Mouse (Mus musculus) subcutaneous adipose tissue, adult 2 months (tissue): ENCODE results near the gene Tgfbr3l. TPM values are rescaled to one million over a fixed set of nuclear protein-coding genes. Genes with fewer than 3 reads are reported as not detected.

ENCODE experiments used
- polyA plus RNA-seq: library from polyadenylated mRNA; depleted of rRNA; stranded (reverse); fragments of >200 nt; gene quantifications from 2 replicates; pipeline ENCODE4 v1.2.3, GENCODE M21; 2012; ENCODE audit warnings: low replicate concordance; rRNA removed

Gene Tgfbr3l
- polyA plus RNA-seq: 19.0 and 49.3 TPM in 2 replicates

DNA sequence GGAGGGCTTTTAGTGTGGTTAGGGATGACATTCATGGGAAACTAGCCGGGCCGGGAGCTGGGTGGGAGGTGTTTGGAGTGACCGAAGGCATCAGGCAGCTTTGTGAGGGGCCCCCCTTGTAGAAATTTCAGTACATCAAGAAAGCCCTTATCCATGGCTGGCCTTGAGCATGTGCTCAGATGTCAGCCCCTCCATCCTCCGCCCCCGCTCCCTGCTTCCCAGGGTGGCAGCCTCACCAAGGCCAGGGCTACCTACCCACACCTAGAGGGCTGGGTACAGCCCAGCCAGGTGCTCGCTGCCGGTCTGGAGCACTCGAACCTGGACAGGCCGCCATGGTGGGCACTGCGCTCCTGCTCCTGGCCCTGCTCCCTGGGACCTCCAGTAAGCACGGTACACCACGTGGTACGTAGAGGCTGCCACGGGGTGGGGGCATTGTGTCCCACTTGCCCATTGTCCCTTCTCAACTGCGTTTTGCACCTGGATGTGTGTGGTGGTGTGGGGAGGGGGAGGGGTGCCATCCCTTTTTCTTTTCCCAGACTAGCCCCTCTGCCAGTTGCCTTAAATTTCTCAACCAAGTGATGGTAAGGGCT lies at the start of gene Tgfbr3l:
Gene Tgfbr3l (plus strand): TSS at position 264 of the 590 bp plus-strand sequence.

DNA sequence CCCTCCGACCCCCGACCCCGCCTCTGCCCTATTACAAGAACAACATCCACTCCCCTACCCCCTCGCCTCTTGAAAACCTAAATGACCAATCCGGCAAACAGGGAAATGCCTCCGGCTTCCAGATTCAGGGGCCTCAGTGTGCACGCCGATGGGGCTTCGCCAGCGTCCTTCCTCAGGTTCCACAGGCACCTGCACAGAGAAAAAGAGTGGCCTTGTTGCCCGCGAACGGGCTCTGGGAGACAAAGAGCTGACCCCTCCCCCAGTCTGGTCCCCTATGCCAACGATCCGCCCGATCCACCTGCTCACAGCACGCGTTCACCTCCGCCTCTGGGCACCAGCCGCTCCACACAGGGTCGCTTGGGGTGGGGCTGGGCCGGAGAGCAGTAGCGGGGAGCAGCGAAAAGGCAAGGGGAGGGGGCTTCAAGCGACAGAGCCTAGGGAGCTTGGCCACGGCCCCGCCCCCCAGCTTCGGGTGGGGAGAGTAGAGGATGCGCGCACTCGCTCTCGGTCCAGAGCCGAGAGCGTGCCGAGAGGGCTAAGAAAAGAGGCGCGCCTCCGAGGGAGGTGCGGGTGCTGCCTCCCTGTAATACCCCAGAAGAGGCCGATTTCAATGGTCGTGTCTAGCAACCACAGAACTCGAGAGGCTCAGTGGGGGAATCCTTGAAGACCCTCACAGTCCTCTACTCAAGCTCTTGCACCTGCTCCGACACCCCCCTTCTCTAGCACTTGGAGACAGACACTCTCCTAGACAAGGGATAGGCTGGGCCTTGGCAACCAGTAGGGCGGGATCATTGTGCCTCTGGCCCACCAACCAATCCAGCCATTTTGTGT lies 31.0 kb upstream of the Tgfbr3l start, which contains the start of gene Prr36:
Gene Prr36 (minus strand): TSS at position 669 of the 831 bp plus-strand sequence.

DNA sequence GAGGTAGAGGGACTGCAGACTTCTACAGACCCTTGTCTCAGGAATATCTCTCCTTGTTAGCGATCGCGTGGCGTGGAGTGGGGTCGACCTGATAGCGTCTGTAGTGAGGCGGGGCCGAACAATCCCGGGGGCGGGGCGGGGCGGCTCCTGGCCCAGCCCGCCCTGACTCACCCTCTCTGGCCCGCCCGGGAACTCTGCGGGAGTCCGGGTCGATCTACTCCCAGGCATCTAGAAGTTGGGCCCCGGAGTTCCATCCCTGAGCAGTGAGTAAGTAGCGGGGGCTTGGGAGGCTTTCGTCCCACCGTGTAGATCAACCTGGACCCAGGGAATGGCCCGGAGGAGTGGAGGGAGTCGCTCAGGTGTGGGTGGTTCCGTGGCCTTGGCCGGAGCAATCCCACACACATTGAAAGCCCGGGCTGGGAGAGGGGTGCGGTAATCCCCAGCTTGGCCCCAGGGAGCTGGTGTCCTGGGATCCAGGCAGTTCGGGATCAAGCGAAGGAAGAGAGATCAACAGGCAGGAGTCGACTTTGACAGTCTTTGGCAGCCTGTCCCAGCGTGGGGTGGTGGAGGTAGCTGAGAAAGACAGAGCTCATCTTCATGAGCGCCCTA lies 21.2 kb upstream of the Tgfbr3l start, which contains the start of gene Lrrc8e:
Gene Lrrc8e (plus strand): TSS at position 89 of the 609 bp plus-strand sequence.

DNA sequence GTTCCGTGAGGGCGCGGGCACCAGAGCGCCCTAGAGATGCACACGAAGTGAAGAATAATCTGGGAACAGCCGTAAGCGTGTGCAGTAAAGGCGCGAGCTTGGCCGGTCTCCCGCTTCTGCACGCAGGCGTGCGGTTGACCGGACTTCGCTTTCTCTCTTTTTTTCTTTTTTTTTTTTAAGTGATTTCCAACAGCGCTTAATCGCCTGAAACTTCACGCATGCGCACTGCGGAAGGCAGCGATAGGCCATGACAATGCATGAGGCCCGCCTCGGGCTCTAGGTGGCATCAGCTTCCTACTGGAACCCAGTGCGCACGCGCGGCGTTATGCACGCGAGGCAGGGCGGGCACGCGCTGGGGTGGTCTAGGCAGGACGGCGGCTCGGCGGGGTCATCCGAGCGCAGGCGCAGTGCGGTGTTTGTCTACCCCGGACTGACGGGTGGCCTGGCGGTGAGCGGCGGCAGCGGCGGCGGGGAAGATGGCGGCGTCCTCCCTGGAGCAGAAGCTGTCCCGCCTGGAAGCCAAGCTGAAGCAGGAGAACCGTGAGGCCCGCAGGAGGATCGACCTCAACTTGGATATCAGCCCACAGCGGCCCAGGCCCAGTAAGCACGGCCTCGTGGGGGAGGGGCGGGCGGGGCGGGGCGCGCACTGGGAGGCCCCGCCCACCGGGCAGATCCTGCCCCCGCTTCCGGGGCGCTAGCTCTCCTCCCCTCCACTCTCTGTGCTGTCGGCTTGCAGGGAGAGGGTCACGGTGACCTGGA lies 9.4 kb upstream of the Tgfbr3l start, which contains the start of the genes Map2k7 and Gm49320:
Gene Map2k7 (plus strand): TSS at position 307 of the 759 bp plus-strand sequence.
Gene Gm49320 (plus strand): TSS at position 432 of the 759 bp plus-strand sequence.

DNA sequence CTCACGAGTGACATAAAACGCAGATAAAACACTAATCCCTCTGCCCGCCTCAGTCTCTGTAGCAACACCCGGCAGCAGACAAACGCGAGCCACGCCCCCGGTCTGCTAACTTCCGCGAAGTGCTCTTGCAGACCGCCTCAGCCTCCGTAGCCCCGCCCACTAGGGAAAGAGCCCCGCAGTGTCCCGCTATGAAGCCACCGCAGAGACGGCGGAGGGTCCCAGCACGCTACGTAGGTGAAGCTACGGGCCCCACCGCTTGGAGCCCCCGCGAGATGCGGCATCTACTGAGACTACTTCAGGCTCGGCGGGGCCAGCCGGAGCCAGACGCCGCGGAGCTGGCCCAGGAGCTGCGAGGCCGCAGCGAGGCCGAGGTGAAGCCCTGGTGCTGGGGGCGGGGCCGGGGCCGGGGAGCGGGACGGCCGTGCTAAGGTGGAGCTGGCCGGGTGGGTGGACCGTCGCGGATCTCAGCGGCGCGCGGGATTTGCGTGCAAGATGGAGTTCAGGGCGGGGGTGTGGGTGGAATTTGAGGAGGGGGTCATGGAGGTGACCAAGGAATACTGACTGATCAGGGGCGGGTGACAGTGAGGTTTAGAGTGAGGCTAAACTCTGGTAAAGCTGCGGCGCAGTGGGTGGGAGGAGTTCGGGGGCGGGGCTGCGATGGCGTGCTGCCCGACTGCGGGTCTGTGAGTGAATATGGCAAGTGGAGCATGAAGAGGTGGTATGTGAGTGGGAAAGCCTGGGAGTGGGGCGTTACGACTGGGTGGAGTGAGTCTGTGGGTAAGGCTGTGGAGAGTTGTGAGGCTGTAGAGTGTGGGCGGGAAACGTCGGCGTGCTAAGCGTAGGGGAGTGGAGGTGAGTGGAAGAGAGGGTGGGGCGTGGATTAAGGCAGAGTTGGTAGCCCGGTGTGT lies 5.2 kb downstream of the Tgfbr3l start, which contains the start of gene Snapc2:
Gene Snapc2 (plus strand): TSS at position 147 of the 908 bp plus-strand sequence.

DNA sequence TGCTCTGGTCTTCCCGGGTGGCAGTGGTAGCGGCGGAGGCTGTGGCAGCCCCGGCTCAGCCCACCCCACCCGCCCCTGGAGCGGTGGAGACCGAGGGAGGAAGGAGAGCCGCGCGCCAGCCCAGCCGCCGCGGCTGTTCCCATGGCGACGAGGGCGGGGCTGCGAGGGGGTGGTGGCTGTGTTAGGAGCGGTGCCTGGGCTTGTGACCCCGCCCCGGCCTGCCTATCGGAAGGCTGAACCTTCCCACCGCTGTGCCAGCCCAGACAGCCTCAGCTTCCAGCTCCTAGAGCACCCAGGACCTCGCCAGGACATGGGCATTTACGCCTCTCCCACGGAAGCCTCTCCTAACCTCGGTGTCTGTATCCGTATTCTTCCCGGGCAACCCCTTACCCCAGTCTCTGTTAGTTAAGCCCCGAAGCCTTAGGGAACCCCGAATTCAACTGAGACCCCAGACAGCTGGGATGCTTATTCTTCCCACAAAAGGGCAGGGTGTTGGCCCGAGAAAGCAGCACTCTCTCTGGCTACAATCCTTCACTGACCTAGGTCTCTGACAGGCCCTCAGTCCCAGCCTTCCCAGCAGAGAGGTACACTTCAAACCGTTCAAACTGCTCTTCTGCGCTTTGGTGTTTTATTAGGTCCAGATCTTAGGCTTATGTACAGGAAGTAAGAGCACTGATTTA lies 11.3 kb downstream of the Tgfbr3l start, which contains the start of gene Ctxn1:
Gene Ctxn1 (minus strand): TSS at position 150 of the 680 bp plus-strand sequence.

DNA sequence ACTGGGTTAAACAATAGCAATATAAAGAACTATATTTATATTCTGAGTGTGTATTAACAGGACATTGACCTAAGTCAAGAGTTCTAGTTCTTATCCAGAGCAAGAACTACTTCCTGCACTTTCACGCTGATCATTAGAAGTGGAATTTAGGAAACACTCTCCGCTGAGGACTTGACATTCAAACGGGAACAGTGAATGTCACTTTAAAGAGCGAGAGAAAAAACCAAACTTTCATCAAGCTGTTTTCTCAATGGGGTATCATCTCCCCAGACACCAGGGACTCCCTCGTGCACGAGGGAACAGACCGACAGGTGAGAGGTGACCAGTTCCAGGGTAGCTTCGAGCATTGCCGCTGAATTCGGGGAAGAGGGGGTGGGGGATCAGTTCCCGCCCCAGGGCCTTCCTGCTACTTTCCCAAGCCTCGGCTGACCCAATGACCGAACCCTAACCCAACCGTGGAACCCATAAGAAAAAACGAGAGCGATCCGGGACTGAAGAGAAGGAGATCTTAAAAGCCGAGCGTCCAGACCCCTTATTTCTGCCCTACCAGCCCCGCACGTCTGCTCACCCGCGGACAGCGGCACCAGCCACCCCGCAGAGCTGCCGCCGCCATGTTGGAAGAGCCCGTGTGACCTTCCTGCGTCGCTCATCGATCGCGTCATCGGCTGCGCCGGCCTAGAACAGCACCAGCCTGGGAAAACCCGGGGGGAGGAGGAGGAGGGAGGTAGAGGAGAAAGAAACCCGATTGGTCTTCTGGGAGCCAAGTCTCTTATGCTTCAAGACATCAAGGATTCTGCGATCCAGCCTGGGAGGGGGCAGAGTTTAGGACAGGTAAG lies 27.5 kb downstream of the Tgfbr3l start, which contains the start of gene Timm44:
Gene Timm44 (minus strand): TSS at position 639 of the 836 bp plus-strand sequence.

Other genes starting within 250 kb of the Tgfbr3l start
- 40.2 and 44.0 TPM in 2 replicates for gene Cd209f, start 142.4 kb upstream of the Tgfbr3l start, polyA plus RNA-seq
- gene Cd209g, start 114.1 kb upstream of the Tgfbr3l start, polyA plus RNA-seq: 29.4 and 31.4 TPM in 2 replicates
- gene Evi5l, start 81.6 kb upstream of the Tgfbr3l start, polyA plus RNA-seq: 36.9 and 46.0 TPM in 2 replicates
- 0.10 and 0.60 TPM in 2 replicates for gene Prr36, start 30.8 kb upstream of the Tgfbr3l start, polyA plus RNA-seq
- gene Lrrc8e, start 21.4 kb upstream of the Tgfbr3l start, polyA plus RNA-seq: 0.06 and 3.7 TPM in 2 replicates
- 36.9 and 52.9 TPM in 2 replicates for gene Map2k7, start 9.5 kb upstream of the Tgfbr3l start, polyA plus RNA-seq
- gene Gm49320, start 9.3 kb upstream of the Tgfbr3l start, polyA plus RNA-seq: 2.6 and 4.2 TPM in 2 replicates
- gene Snapc2, start 4.9 kb downstream of the Tgfbr3l start, polyA plus RNA-seq: 36.6 and 80.9 TPM in 2 replicates
- 11.7 and 195 TPM in 2 replicates for gene Ctxn1, start 11.1 kb downstream of the Tgfbr3l start, polyA plus RNA-seq
- 92.2 and 103 TPM in 2 replicates for gene Timm44, start 27.7 kb downstream of the Tgfbr3l start, polyA plus RNA-seq
- 4.7 and 5.5 TPM in 2 replicates for gene Ccl25, start 77.0 kb downstream of the Tgfbr3l start, polyA plus RNA-seq
- gene Elavl1, start 77.2 kb downstream of the Tgfbr3l start, polyA plus RNA-seq: 44.7 and 52.6 TPM in 2 replicates
- 73.1 and 75.8 TPM in 2 replicates for gene Cers4, start 244.8 kb downstream of the Tgfbr3l start, polyA plus RNA-seq